Mouse (Mus musculus) myocyte (in vitro differentiated cells): Measurements from ENCODE around the gene Cma2. TPM values are rescaled to one million over a fixed set of nuclear protein-coding genes. Genes with fewer than 3 reads are reported as not detected.
"Not testable (repeated sequence)": the region's sequence is repeated elsewhere in the genome, so short reads cannot be mapped to it uniquely, and the experiment has no call there.

Experiments used
- H3K27me3 ChIP-seq: one replicate; pipeline ENCODE4 v1.6.1; 2011; ENCODE audit not compliant: control insufficient read depth, insufficient read depth, insufficient read length
- H3K36me3 ChIP-seq: one replicate; pipeline ENCODE4 v1.6.1; 2011; ENCODE audit not compliant: control insufficient read depth, insufficient read depth
- H3K4me2 ChIP-seq: one replicate; pipeline ENCODE4 v1.6.1; 2011; ENCODE audit warnings: low read depth, control low read depth
- H3K4me3 ChIP-seq: one replicate; pipeline ENCODE4 v1.5.1; 2011; ENCODE audit warnings: mild to moderate bottlenecking, control low read depth, moderate library complexity
- H3K79me2 ChIP-seq: one replicate; pipeline ENCODE4 v1.6.1; 2011; ENCODE audit not compliant: control insufficient read depth, insufficient read depth
- H3ac ChIP-seq: one replicate; pipeline ENCODE4 v1.6.1; 2011; ENCODE audit not compliant: control insufficient read depth, insufficient read length
- CEBPB ChIP-seq: IDR thresholded peaks from 2 replicates; pipeline ENCODE4 v1.6.1; 2011; ENCODE audit warnings: mild to moderate bottlenecking, moderate library complexity; ENCODE audit not compliant: poor library complexity, insufficient read depth, severe bottlenecking
- E2F4 ChIP-seq: IDR thresholded peaks from one replicate; pipeline ENCODE4 v1.6.1; 2011; ENCODE audit warnings: mild to moderate bottlenecking, control low read depth, moderate library complexity; ENCODE audit not compliant: insufficient read depth
- MAX ChIP-seq: IDR thresholded peaks from one replicate; pipeline ENCODE4 v1.6.1; 2011; ENCODE audit warnings: low read depth, mild to moderate bottlenecking, control low read depth
- MYOD1 ChIP-seq, 3 experiments: IDR thresholded peaks; one replicate each; pipeline ENCODE4 v1.6.1; 2011; ENCODE audit warnings: control low read depth in 2 of 3, low read depth in 2 of 3, mild to moderate bottlenecking in 2 of 3, moderate library complexity in 1 of 3; ENCODE audit not compliant: insufficient read length in 2 of 3, control insufficient read depth in 1 of 3
- MYOG ChIP-seq, 3 experiments: IDR thresholded peaks; one replicate each; pipeline ENCODE4 v1.6.1; 2011; ENCODE audit warnings: control low read depth in 2 of 3, low read depth in 2 of 3, mild to moderate bottlenecking in 2 of 3; ENCODE audit not compliant: insufficient read length in 2 of 3, control insufficient read depth in 1 of 3, insufficient read depth in 1 of 3
- POLR2A ChIP-seq: IDR thresholded peaks from one replicate; pipeline ENCODE4 v1.6.1; 2011; ENCODE audit warnings: low read depth, mild to moderate bottlenecking, control low read depth, moderate library complexity; ENCODE audit not compliant: insufficient read length
- POLR2AphosphoS2 ChIP-seq: IDR thresholded peaks from one replicate; pipeline ENCODE4 v1.6.1; 2011; ENCODE audit warnings: low read depth, control low read depth; ENCODE audit not compliant: insufficient read length
- REST ChIP-seq: IDR thresholded peaks from one replicate; pipeline ENCODE4 v1.6.1; 2011; ENCODE audit warnings: mild to moderate bottlenecking, control low read depth, moderate library complexity; ENCODE audit not compliant: insufficient read depth, insufficient read length
- SRF ChIP-seq: IDR thresholded peaks from one replicate; pipeline ENCODE4 v1.6.1; 2011; ENCODE audit warnings: low read depth; ENCODE audit not compliant: control insufficient read depth, insufficient read length
- TCF12 ChIP-seq: IDR thresholded peaks from one replicate; pipeline ENCODE4 v1.6.1; 2011; ENCODE audit warnings: mild to moderate bottlenecking, control low read depth; ENCODE audit not compliant: poor library complexity, insufficient read depth, severe bottlenecking
- TCF3 ChIP-seq: IDR thresholded peaks from one replicate; pipeline ENCODE4 v1.6.1; 2011; ENCODE audit warnings: low read depth, control low read depth; ENCODE audit not compliant: insufficient read length
- USF1 ChIP-seq: IDR thresholded peaks from one replicate; pipeline ENCODE4 v1.6.1; 2011; ENCODE audit warnings: low read depth, mild to moderate bottlenecking, control low read depth, moderate library complexity
- polyA plus RNA-seq: library from polyadenylated mRNA; unstranded; fragments of >200 nt; fragmentation: generic; extraction: Trizol; gene quantifications from one replicate; pipeline ENCODE4 v1.2.1, GENCODE M21; 2012; ENCODE audit warnings: missing spikeins

Gene Cma2
- polyA plus RNA-seq, 1 experiment = 0.05 TPM

GRCm38 (mm10) chr14:55963263-55963662, 12.5 kb downstream of the Cma2 start:
- TF ChIP-seq CEBPB = no peak
- no peak for TF ChIP-seq E2F4
- no peak for TF ChIP-seq SRF
- no peak for TF ChIP-seq POLR2A
- no peak for TF ChIP-seq MAX
- TF ChIP-seq MYOG (IDR thresholded peaks at IDR 0.05; ENCODE audit: control insufficient read depth in 1 of 3, insufficient read depth in 1 of 3, insufficient read length in 2 of 3, low read depth in 2 of 3) = no peak
- TF ChIP-seq TCF12 = no peak
- Histone ChIP-seq H3ac (no peak overlapping the region), H3K79me2 (no peaks in the 10 kb centered on the region), H3K36me3 (no peaks in the 10 kb centered on the region), H3K27me3 (no peaks in the 10 kb centered on the region), H3K4me2 (no peak overlapping the region), H3K4me3 (no peak overlapping the region)

DNA sequence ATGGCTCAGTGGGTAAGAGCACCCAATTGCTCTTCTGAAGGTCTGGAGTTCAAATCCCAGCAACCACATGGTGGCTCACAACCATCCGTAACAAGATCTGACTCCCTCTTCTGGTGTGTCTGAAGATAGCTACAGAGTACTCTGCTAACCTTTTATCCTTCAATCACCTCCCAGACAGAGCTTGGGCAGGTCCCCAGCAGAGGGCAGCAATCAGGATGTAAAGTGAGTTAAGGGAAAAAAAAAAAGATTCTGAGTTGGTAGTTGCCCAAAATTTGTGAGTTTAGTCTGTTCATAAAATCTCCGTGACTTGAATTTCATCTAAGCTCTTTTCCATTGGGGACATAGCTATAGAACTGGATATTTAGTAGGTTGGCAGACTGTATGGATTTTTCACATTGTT, 13.1 kb downstream of the Cma2 start:
- not testable (repeated sequence) for H3ac ChIP-seq, H3K79me2 ChIP-seq, H3K27me3 ChIP-seq, H3K4me2 ChIP-seq, H3K36me3 ChIP-seq, H3K4me3 ChIP-seq

GRCm38 (mm10) chr14:55987464-55987863, 36.7 kb downstream of the Cma2 start:
- not testable (repeated sequence) for H3K79me2 ChIP-seq, H3K27me3 ChIP-seq, H3K36me3 ChIP-seq, H3K4me2 ChIP-seq, H3K4me3 ChIP-seq, H3ac ChIP-seq

DNA sequence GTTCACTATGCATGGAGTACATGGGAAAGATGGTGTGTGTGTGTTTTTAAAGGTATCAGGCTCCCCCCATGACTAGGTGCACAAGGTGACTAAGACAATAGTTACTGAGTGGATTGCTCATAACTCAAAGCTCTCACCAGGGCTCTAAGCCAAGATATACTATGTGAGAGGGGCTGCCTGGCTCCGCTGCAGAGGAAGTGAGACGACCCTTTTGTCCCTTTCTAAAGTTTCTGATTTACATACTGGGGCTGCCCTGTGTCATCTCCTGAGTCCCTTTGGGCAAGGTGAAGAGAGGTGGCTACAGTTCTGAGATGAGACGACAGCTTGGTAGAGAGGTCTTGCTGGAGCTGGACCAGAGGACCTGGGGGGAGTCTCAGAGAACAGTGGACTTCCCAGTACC, 62.4 kb downstream of the Cma2 start:
- H3K4me2 ChIP-seq = no peak overlapping the region
- H3K36me3 ChIP-seq = no peaks in the 10 kb centered on the region
- H3K27me3 ChIP-seq = no peaks in the 10 kb centered on the region
- TF ChIP-seq TCF3 = no peak
- no peak for TF ChIP-seq USF1
- no peak for TF ChIP-seq POLR2A
- no peak for TF ChIP-seq SRF
- TF ChIP-seq E2F4 = no peak
- TF ChIP-seq TCF12 = no peak
- TF ChIP-seq CEBPB = no peak
- no peak for TF ChIP-seq MAX
- no peak for TF ChIP-seq REST
- no peak for TF ChIP-seq MYOG (IDR thresholded peaks at IDR 0.05; ENCODE audit: control insufficient read depth in 1 of 3, insufficient read depth in 1 of 3, insufficient read length in 2 of 3, low read depth in 2 of 3)
- no peak for TF ChIP-seq MYOD1 (IDR thresholded peaks at IDR 0.05; ENCODE audit: control insufficient read depth in 1 of 3, insufficient read length in 2 of 3, low read depth in 2 of 3)
- no peak for TF ChIP-seq POLR2AphosphoS2
- no peak overlapping the region for H3K4me3 ChIP-seq
- no peak overlapping the region for H3ac ChIP-seq
- H3K79me2 ChIP-seq = no peaks in the 10 kb centered on the region

DNA sequence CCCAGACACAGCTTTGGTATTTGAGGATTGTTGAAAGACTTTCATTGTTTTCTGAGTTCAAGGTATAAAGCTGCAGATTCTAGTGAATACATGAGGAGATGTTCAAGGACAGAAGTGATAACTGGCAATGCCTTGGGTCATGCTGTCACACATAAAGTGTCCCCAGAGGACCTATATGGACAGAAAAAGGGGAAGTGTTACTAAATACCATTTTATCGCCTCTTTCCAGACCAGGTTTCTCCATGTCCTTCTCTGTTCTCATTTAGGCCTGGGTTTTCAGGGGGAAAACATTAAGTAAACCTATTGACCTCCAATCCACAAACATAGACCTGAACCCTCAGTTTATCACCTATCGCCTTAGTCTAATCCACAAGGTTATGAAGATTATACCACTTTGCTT, 63.1 kb downstream of the Cma2 start:
- no peak for TF ChIP-seq USF1
- no peak for TF ChIP-seq MYOD1 (IDR thresholded peaks at IDR 0.05; ENCODE audit: control insufficient read depth in 1 of 3, insufficient read length in 2 of 3, low read depth in 2 of 3)
- no peak for TF ChIP-seq E2F4
- no peak for TF ChIP-seq MAX
- no peak for TF ChIP-seq CEBPB
- no peak for TF ChIP-seq POLR2AphosphoS2
- TF ChIP-seq MYOG (IDR thresholded peaks at IDR 0.05; ENCODE audit: control insufficient read depth in 1 of 3, insufficient read depth in 1 of 3, insufficient read length in 2 of 3, low read depth in 2 of 3) = no peak
- no peak for TF ChIP-seq POLR2A
- TF ChIP-seq TCF3 = no peak
- TF ChIP-seq SRF = no peak
- no peak for TF ChIP-seq REST
- no peak for TF ChIP-seq TCF12

DNA sequence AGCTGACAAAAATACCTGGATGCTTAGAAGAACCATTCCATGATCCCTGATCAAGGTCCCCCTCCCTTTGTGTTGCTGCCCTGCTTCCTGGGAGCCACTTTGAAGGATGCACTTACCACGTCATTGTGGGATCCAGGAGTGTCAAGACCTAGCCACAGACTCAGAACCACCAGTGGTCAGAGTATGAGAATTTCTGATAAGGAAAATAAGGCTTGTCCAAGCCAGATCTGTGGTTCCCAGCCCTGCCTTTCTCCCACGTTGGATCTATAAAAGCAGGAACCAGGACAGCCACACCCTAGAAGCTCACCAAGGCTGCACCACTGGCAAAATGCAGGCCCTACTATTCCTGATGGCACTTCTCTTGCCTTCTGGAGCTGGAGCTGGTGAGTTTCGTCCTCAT, 66.9 kb downstream of the Cma2 start, which contains the start of gene Mcpt1:
Gene Mcpt1, plus strand, starts transcription at position 301 of the 400 bp plus-strand sequence.
- not testable (repeated sequence) for H3K36me3 ChIP-seq, H3K4me3 ChIP-seq, H3K79me2 ChIP-seq, H3ac ChIP-seq, H3K4me2 ChIP-seq, H3K27me3 ChIP-seq

More for the DNA sequence above, 63.1 kb downstream of the Cma2 start:
- H3K79me2 ChIP-seq = no peaks in the 10 kb centered on the region
- H3K36me3 ChIP-seq = no peaks in the 10 kb centered on the region
- no peak overlapping the region for H3ac ChIP-seq
- H3K4me2 ChIP-seq = no peak overlapping the region
- H3K4me3 ChIP-seq = no peak overlapping the region
- H3K27me3 ChIP-seq = no peaks in the 10 kb centered on the region
